Mouse (Mus musculus) large intestine, adult 2 months (tissue): ENCODE measurements at regions not wholly inside any gene's neighbourhood (a gene's known extent, or its start where the extent isn't known, plus 50 kb on each side); places are given as distances from the start of the nearest gene placed in this dataset.

Experiments used
- DNase-seq: peaks from one replicate; pipeline ENCODE4 v3.0.0-alpha.2; 2012; ENCODE audit warnings: low read depth, low spot score
- WGBS: fragments of 180-500 bp; shearing (Covaris S2); methylation state at CpG from one replicate; pipeline ENCODE4 v1.1.7; 2018; 5-methylcytosine and 5-hydroxymethylcytosine counted together

DNA sequence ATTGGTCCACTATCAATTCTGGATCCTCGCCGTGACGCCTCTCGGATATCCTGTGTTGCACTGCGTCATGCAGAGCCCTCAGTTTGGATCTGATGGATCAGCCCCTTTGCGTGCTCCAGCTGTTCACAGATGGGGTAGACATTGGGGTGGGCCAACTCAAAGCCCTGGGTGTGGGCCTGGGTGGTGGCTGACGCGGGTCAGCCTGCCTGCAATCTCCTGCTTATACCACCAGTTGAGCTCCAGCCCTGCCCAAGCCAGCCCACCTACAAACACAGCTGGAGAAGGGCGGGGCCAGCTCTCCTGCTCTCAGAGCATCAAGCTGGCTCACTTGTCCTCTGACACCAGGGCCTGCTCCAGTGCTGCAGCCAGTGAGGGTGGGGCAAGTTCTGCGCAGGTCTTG, 73.1 kb downstream of the Rps15a start:
- WGBS = 49% methylated on average over 10 of the region's 10 CpGs
- DNase-seq = no peak

DNA sequence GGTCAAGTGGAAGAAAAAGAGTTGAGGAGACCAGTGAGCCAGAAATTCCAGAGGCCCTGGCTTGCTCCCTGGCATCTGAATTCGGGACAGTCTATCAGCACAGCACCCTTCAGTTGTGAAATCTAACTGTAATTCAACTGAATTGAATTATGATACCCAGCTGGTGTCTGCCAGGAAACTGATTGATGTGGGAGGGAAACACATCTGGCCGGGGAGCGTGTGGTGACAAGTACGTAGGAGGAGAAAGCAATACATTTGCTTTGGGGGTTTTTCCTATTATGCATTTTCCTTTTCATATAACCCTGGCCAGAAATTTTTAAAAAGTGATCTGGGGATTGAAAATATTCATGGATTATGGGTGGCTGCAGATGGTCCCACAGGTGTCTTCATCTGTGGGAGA, 76.1 kb downstream of the Rps15a start:
- no peak for DNase-seq

DNA sequence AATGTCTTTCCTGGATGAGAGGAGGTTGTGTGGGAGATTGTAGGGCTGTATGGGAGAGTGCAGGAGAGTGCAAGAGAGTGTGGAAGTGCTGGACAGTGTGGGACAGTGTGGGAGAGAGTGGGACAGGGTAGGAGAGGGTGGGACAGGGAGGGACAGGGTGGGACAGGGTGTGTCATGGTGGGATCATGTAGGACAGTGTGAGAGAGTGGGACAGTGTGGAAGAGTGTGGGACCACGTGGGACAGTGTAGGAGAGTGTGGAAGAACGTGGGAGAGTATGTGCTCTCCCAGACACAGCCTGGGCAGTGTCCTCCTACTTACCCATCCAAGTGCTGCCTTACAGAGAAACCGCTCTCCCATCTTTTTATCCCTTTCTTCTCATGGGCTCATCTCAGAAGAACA, 78.9 kb downstream of the Rps15a start:
- DNase-seq = no peak
- WGBS = 50% methylated on average over 3 of the region's 3 CpGs

More for the DNA sequence above, 76.1 kb downstream of the Rps15a start:
- 75% methylated on average over 4 of the region's 4 CpGs for WGBS

DNA sequence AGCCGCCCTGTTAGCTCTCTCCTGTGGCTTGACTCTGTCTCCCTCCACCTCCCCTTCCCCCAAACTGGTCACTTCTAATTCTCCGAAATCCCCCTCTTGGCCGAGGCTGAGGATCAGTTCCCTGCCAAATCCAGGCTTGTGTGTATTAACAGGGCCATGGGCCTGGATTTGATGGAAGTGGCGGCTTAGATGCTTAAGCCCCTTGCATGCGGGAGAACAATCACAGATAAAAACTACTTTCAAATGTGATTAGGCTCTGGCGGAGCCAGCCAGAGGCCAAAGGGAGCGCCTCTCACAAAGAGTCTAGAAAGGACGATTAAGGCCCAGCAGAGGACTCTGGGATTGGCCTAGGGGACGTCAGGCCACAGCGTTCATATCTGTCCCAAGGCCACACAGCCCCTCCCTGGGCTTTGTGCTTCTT, 89.9 kb downstream of the Rps15a start:
- 23% methylated on average over 10 of the region's 10 CpGs for whole genome bisulfite sequencing
- no peak for DNase-seq

DNA sequence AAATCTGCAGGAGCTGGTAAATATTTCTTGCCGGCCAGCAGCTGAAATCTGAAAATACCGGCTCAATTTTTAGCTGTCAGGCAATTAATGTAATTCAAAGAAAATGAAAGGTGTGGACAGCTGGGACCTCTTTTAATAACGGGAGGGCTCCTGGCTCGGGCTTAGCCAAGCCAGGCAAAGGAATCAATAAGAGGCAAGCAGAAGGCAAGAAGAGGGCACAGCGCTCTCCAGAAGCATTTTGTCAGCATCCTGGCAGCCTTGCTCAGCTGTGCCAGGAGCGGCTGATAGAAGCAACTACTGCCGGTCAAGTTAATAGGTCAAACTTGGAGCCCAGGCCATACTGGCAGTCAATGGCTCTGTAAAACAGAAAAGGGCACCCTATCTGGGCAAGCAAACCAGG, 111.4 kb downstream of the Rps15a start:
- DNase-seq = no peak
- WGBS = 86% methylated on average over 7 of the region's 7 CpGs

DNA sequence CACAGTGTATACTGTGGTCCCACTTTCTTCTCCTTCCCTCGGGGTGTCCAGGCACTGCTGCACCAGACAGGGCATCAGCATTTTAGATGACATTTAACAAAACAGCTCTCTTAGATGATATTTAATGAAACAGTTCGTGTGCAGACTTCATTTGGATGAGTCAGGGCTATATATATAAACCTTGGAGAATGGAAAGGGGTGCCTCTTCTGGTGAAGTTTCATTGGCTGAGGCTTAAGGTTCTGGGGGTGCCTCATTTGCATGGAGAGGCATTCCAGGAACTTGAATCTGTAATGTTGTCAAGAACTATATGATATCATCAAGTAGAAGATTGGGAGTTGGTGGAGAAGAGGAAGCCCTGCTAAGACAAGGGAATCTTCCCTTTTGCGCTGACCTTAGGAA, 114.1 kb downstream of the Rps15a start:
- WGBS = 66% methylated on average over 3 of the region's 3 CpGs
- DNase-seq = no peak

DNA sequence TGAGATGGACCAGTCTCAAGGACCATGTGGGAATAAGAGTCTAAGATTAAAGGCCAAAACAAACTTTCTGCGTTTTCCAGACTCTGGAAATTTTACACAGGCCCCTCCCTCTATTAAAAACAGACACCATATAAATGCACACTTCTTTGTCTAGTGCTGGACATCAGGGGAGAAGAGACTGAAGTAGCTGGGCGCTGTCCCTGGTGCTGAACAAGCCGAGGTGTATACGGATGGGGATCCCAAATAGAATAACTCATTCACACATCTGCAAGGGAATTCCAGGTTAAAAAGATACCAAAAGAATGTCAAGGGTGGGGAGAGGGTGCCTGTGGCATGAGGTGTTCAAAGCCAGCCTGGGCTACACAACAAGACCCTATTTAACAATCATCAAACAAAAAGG, 114.9 kb downstream of the Rps15a start:
- 10% methylated on average over 4 of the region's 4 CpGs for WGBS
- DNase-seq = no peak

DNA sequence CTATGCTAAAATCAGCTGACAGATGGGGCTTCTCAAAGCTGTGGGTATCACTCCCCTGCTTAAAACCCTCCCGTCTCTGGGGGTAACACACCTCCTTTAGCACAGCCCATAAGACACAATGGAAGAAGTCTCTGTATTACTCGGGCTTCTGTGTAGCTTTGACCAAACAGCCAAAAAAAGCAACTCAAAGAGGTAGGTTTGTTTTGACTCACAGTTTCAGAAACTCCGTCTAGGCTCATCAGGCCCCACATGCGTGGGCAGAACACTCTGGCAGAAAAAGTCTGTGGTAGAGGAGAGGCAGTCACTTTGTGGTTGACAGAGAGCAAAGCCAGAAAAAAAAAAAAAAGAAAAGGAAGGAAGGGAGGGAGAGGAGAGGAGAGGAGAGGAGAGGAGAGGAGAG, 133.8 kb downstream of the Rps15a start:
- no peak for DNase-seq
- 72% methylated on average over 4 of the region's 4 CpGs for WGBS

DNA sequence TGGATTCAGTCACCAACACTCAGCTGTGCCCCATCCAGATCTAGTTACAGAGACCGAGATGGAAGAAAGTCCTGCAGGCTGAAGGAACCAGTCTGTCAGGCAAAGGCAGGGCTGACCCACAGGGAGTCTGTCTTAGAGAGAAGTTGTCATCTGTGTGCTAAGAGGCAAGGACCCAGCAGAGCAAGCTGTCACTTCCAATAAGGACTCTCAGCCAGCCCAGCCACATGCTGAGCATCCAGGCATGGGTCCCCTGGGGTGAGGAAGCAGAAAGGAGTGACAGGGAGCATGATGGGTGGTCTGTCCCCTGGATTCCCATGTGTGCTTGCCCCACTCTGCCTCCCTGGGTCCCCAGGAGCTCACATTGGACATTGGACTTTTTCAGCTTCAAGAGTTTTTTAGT, 144.8 kb downstream of the Rps15a start:
- no peak for DNase-seq
- WGBS = 39% methylated on average over 1 of the region's 1 CpGs

DNA sequence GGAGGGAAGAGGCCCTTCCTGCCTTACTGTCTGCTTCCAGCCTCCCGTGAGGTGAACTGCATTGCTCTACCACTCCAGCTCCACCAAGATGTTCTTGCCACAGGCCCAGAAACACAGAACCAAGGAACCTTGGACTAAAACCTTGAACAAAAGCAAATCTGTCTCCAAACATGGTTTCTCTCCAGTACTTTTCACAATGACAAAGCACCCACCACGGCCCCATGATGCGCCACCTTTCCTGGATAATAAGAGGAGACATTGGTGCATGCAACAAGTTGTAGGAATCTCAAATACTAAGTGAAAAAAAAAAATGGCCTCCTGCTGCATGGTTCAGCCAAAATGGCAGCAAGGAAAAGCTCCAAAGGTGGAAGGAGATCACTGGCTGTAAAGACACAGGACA, 172.6 kb downstream of the Rps15a start:
- 87% methylated on average over 3 of the region's 3 CpGs for WGBS
- DNase-seq = no peak

DNA sequence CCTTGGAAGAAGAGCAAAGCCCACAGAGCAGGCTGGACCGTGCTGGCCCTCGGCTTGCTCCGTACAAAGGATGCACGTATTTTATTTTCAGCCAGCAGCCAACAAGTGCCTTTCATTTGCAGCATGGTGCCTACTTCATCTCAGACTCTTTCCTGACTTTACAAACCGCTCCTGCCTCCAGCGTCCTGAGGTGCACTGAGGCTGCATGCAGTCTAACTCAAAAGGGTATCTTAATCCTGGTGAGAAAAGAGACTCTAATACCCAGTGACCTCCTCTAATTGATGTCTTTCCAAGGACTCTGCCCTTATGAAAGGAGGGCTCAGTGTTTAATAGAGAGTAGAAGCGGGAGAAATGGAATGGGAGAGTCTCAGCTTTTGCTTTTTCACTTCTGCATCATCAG, 176.4 kb downstream of the Rps15a start:
- DNase-seq = no peak
- WGBS = 74% methylated on average over 7 of the region's 7 CpGs

DNA sequence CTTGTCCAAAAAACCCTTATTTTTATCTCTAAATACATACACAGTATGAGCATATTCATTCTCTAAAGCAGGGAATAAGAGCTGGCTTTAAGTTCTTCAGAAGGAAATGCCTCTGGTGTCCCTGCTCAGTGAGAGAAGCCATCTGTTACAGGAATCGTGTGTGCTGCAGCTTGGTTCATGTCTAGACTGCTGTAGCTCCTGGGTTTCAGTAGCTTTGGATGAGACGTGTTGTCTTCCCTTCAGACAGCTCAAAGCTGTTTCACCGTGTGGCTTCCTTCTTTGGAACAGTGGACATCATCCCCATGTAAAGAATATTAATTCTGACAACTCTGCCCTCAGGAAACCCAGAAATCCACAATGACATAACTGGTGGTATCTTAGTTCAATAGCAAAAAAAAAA, 181.1 kb downstream of the Rps15a start:
- 55% methylated on average over 3 of the region's 3 CpGs for WGBS
- no peak for DNase-seq

DNA sequence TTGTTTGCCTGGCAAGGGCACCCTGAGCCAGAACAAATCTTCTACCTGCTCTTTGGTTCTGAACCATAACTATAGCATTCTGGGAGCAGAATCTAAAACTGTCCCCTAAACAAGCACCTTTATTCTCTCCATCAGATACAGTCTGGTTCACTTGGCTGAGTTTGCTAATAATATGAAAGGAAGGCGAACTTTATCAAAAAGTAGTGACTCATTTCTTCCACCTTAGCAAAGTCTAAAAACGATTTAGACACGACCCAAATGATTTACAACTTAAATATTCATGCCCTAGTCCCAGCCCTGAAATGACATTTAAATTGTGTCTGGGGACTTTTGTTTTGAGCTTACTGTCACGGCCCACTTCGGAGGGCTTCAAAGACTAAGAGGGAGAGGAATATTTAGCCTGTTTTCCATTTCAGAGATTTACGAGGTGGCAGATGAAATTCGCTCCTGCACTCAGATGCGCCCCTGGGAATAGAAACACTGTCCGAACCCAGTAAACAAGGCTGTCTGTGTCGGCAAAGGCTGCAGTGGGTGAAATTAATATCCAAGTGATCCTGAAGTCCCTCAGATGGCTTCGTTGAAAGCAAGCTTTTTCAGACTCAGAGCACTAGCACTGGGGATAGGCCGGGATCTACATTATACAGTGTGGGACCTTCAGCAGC, 184.6 kb downstream of the Rps15a start:
- no peak for DNase-seq
- 55% methylated on average over 12 of the region's 12 CpGs for WGBS

DNA sequence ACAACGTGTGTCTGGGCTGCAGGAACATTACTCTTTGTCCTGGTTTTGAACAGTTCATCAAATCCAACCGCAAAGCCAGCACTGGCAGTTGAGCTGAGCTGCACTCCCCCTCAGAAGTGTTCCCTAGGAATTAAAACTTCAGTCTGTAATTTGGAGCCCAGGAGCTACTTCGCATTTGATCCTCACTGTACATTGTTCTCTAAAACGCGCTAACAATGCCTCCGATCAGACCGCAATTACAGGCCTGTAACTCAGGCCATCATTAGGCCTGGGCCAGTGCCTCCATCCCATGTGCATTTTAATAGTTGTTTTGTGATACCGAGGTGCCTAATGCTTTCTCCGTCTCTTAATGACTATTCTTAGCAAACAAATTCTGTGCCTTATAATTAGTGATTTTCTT, 185.6 kb downstream of the Rps15a start:
- WGBS = 88% methylated on average over 9 of the region's 9 CpGs
- DNase-seq = no peak

DNA sequence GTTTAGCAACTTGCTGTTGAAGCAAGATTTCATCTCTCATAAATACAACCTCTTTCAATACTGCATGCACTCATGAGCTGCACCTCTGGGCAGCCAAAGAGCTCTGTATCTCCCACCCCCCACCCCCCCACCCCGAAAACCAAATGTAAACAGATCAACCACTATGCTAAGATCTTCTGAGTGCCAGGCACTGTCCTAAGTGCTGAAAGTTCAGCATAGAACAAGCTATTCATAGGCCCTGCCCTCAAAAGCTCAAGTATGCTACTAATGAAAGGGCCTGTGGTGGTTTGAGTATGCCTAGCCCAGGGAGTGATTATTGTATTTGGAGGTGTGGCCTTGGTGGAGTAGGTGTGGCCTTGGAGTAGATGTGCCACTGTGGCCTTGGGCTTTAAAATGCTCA, 189.6 kb downstream of the Rps15a start:
- DNase-seq = no peak
- WGBS = 0% methylated on average over 1 of the region's 1 CpGs

DNA sequence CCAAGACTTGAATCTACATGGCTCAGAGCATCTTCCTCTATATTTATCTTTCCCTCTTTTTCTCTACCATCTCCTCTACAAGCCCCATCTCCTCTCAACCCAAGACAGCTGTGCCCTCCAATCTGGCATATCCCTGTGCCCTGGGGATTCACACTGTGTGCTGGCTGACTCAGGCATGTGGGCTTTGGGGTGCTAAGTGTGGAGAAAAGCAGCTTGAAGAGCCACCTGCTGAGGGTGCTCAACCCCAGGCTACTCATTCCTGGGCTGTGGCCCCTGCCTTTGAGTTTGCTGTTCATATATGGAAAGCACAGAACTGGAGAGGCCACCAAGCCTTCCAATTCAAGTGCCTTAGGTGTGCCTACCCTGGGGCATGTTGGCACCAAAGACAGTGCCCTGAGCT, 193.7 kb downstream of the Rps15a start:
- no peak for DNase-seq

DNA sequence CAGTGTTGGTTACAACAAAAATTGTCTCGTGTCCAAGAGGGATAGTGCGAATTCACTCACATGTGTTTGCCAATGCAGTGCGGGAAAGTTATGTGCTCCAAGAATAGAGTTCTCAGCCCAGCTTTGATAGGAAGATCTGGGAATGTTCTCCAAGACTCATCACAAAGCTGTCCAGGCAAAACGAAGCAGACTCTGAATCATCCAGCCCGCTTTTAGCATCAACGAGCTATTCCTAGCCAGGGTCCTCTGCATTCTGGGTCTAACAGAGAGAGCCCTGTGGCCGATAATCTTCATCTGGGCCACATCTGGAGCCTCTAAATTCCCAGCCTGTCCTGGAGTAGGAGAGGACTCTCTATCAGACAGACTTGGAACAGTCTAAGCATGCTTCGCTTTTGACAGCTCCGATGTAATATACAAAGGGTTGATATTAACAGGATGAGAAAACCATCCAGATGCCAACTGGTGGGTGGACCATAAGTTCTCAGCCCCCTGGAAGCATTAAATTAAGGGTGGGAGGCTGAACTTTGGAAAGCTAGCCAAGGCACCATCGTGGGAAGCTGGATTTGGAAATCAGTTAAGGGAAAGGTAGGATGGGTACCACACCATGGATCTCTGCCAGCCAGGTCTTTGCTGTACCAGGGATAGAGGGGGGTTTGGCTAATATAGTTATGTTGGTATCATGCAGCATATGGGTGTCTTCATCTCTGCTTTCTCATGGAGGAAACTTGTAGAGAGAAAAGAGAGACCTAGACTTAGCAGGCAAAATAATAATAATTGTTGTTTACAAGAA, 197.6 kb downstream of the Rps15a start:
- no peak for DNase-seq

DNA sequence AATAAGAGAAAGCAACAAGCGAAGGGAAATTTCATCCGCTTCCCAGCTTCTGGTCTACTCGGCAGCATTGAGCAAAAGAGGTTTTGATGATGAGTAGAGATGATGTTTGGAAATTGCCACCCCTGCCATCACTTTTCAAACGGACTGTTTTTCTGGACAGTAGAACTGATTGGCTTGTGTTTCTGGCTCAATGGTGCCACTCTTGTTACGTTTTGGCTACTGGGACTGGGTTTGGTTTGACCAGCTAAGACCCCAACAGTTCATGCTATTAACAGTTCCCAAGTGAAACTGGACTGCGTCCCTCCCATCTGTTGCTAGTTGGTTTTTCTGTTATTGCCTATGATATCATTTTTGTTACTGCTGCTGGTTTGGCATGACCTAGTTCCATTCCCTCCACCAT, 199.1 kb downstream of the Rps15a start:
- no peak for DNase-seq
- 91% methylated on average over 6 of the region's 6 CpGs for WGBS

More for the DNA sequence above, 197.6 kb downstream of the Rps15a start:
- 86% methylated on average over 10 of the region's 10 CpGs for WGBS

DNA sequence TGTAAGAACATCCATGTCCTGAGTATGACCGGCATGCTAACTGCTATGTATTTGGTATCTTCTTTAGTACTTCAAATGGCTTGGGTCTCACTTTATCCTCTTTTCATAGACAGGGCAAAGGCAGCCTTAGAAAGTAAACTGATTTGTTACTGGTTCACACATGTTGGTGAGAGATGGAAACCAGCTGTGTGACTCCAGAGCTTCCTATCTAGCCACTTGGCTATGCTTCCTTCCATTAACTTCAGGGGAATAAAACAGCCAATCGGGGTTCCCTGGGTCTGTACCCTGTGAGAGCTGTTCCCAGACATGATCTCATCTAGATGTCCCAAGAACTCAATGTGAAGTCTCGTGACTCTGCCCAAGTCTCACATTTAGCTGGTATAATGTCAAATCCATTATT, 203.5 kb downstream of the Rps15a start:
- 74% methylated on average over 3 of the region's 3 CpGs for WGBS

DNA sequence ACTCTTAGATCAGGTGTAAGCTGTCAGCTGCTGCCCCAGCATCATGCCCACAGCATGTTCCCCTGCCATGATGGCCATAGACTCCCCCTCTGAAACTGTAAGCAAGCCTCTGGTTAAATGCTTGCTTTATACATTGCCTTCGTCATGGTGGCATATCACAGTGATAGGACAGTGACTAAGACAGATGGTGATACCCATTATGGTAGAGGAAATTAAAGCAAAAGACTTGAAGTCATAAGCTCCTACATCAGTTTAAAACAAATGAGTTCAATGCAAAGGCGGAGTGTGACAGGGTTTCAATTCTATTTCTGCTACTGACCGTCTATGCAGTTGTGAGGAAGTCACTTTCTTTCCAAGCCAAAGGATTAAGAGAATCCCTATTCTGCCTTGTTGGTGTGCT, 204.9 kb downstream of the Rps15a start:
- DNase-seq = no peak
- 87% methylated on average over 3 of the region's 3 CpGs for WGBS

More for the DNA sequence above, 203.5 kb downstream of the Rps15a start:
- no peak for DNase-seq

DNA sequence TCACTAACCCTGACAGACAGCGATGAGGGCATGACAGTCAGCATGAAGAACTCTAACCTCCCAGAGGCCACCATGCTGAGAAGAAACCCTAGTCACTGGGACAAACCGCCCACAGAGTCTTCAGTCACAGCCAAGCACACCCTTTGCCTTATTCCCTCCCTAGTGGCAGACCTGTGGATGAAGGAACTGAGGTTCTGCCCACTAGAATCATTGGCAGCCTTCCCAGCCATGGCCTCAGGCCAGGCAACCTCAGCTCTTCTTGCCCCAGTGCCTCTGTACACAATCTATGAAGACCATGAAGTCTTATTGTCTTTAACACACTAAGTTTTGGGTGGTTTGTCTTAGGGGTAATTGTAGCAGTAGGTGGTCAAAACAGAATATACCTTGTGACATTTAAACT, 219.5 kb downstream of the Rps15a start:
- DNase-seq = no peak

More for the DNA sequence above, 219.5 kb downstream of the Rps15a start:
- WGBS = 71% methylated on average over 2 of the region's 2 CpGs
